Mouse (Mus musculus) liver, embryonic 14.5 days (tissue): ENCODE measurements at regions not wholly inside any gene's neighbourhood (a gene's known extent, or its start where the extent isn't known, plus 50 kb on each side); places are given as distances from the start of the nearest gene placed in this dataset.

Source experiments
- ATAC-seq: fragments of 200-750 bp; cut with Nextera tagmentation; 2 replicates; pipeline ENCODE4 v1.8.0; 2017; ENCODE audit warnings: moderate number of reproducible peaks, mild to moderate bottlenecking, moderate library complexity; ENCODE audit not compliant: insufficient read depth
- DNase-seq, 3 experiments: peaks; one replicate each; pipeline ENCODE4 v3.0.0-alpha.2; 2012 to 2013; ENCODE audit warnings: low read depth in 3 of 3, low spot score in 3 of 3
- H3K27ac ChIP-seq: fragments of 300-500 bp; sonication (generic); 2 replicates; pipeline ENCODE4 v1.5.1; 2014; ENCODE audit warnings: moderate library complexity, mild to moderate bottlenecking, control low read depth, inconsistent platforms
- H3K27me3 ChIP-seq: fragments of 300-500 bp; sonication (generic); 2 replicates; pipeline ENCODE4 v1.6.1; 2014; ENCODE audit warnings: mild to moderate bottlenecking, low read length, moderate library complexity; ENCODE audit not compliant: control insufficient read depth, insufficient read depth
- H3K36me3 ChIP-seq: fragments of 300-500 bp; sonication (generic); replicated peaks from 2 replicates; pipeline ENCODE4 v1.6.1; 2014; ENCODE audit warnings: low read depth; ENCODE audit not compliant: control insufficient read depth, insufficient read depth
- H3K4me1 ChIP-seq, 2 experiments: fragments of 200-500 bp in 1 of 2; fragments of 300-500 bp in 1 of 2; sonication (generic) in 1 of 2; replicated peaks; 2 replicates each; pipeline ENCODE4 v1.6.1; 2012 to 2014; ENCODE audit warnings: antibody characterized with exemption in 1 of 2, inconsistent platforms in 1 of 2, low read length in 1 of 2; ENCODE audit not compliant: control insufficient read depth in 2 of 2, insufficient read depth in 2 of 2
- H3K4me2 ChIP-seq: fragments of 300-500 bp; sonication (generic); 2 replicates; pipeline ENCODE4 v1.6.1; 2014; ENCODE audit warnings: low read depth, mild to moderate bottlenecking, control low read depth, moderate library complexity
- H3K4me3 ChIP-seq, 2 experiments: fragments of 200-500 bp in 1 of 2; fragments of 300-500 bp in 1 of 2; sonication (generic) in 1 of 2; 2 replicates each; pipeline ENCODE4 v1.5.1; 2012 to 2014; ENCODE audit warnings: low read depth in 2 of 2, low read length in 2 of 2, mild to moderate bottlenecking in 2 of 2, control low read depth in 1 of 2, inconsistent platforms in 1 of 2, moderate library complexity in 1 of 2; ENCODE audit not compliant: insufficient read depth in 1 of 2
- H3K9ac ChIP-seq: fragments of 300-500 bp; sonication (generic); replicated peaks from 2 replicates; pipeline ENCODE4 v1.6.1; 2014; ENCODE audit warnings: mild to moderate bottlenecking, control low read depth, moderate library complexity
- H3K9me3 ChIP-seq: fragments of 300-500 bp; sonication (generic); 2 replicates; pipeline ENCODE4 v1.6.1; 2016; ENCODE audit warnings: low read length, mixed read lengths; ENCODE audit not compliant: control insufficient read depth
- CTCF ChIP-seq: IDR thresholded peaks from 2 replicates; pipeline ENCODE4 v1.5.1; 2016; ENCODE audit warnings: antibody characterized with exemption, low read depth, control low read depth
- EP300 ChIP-seq: IDR thresholded peaks from 2 replicates; pipeline ENCODE4 v1.6.1; 2016; ENCODE audit warnings: antibody characterized with exemption, low read depth
- WGBS: fragments of 180-500 bp; shearing (Covaris S2); extraction: QIAGEN DNeasy Blood & Tissue Kit; methylation state at CpG from one replicate; pipeline ENCODE4 v1.1.7; 2014; ENCODE audit not compliant: insufficient replicate concordance; 5-methylcytosine and 5-hydroxymethylcytosine counted together

DNA sequence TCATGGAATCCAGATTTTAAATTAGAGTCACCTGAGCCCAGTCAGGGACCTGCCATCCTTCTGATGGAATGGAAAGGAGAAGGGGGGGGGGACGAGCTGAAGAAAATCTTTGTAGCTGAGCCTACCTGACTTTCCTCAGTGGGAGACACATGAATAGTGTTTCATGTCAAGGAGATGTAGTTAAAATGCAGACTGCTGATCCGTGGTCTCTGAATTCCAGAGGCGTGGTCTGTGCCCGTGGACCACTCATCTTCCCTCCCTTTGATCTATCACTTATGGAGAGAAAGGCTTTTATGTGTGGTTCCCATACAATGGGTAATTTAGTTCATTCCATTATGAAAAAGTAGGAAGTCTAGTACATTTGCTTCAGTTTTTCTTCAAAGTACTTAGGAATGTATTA, 176.6 kb upstream of the Arrdc4 start:
- H3K27me3 ChIP-seq = no peaks in the 10 kb centered on the region
- ATAC-seq (no peak), DNase-seq (no peak)
- no peaks in the 10 kb centered on the region for H3K9me3 ChIP-seq
- no peak overlapping the region for H3K4me2 ChIP-seq
- no peak for TF ChIP-seq CTCF
- TF ChIP-seq EP300 = no peak
- 64% methylated on average over 4 of the region's 4 CpGs for WGBS
- H3K4me3 ChIP-seq = no peak overlapping the region
- no peaks in the 10 kb centered on the region for H3K36me3 ChIP-seq
- H3K9ac ChIP-seq = no peak overlapping the region
- no peaks in the 10 kb centered on the region for H3K4me1 ChIP-seq
- no peak overlapping the region for H3K27ac ChIP-seq

DNA sequence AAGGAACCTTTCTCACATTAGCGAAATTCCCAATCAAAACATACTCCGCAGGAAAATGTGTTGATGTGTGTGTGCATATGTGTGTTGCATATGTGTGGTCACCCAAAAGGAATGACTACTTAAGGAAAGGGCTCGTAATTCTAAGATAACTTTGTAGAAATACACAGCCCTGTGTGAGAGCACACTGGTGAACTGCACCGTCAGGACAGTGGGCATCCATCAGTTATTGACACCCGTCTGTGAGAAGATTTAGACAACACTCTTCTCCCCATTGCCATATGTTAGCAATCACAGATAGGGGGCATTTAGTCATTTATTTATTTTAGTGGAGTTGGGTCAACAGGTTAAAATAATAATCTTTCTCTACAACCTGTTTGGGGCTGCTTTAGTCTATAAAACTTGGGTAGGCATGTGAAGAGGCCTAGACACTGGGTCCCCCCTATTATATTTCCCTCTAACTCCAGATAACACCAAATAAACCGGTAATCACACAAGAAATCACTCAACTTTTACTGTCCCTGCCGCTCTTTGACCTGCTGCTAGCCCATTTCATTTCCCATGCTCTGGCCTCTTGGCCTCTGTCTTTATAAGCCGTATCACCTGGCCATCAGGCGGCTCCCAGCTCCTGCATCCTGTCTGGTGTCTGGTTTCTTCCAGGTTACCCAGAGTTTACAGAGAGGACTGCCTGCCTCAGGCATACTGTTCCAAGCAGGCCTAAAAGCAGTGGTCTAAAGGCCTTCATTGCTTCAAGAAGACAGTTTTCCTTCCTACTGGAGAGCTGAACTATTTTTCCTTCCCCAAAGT, 169.8 kb upstream of the Arrdc4 start:
- Histone ChIP-seq H3K36me3 (no peaks in the 10 kb centered on the region), H3K9me3 (no peaks in the 10 kb centered on the region), H3K4me2 (no peak overlapping the region), H3K4me1 (0 out of 4 replicates have a peak, but pooled peaks cover 0 to 2% of the 10 kb centered on the region in 2 experiments), H3K27me3 (no peaks in the 10 kb centered on the region), H3K27ac (no peak overlapping the region), H3K9ac (no peak overlapping the region), H3K4me3 (no peak overlapping the region)
- DNase-seq (no peak), ATAC-seq (no peak)
- TF ChIP-seq CTCF = no peak
- TF ChIP-seq EP300 = no peak
- WGBS = 63% methylated on average over 9 of the region's 9 CpGs

DNA sequence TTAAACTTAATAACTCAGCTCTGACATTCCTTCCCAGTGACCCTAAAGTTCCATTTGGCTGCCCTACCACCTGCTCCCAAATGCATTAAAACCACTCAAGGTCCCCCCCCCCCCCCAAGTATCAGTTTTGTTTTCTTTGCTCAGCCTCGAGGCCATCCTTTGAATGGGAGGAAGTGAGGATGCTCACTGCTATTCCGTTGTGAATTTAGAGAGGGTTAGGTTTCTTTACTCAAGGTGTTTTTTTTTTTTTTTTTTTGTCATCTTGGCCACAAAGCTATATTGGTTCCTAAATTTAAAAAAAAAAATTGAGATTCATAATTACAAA, 168.8 kb upstream of the Arrdc4 start:
- Histone ChIP-seq H3K4me3 (no peak overlapping the region), H3K27ac (no peak overlapping the region), H3K9ac (no peak overlapping the region), H3K4me2 (no peak overlapping the region), H3K27me3 (no peaks in the 10 kb centered on the region), H3K9me3 (no peaks in the 10 kb centered on the region), H3K36me3 (no peaks in the 10 kb centered on the region), H3K4me1 (0 out of 4 replicates have a peak, but pooled peaks cover 0 to 2% of the 10 kb centered on the region in 2 experiments)
- TF ChIP-seq CTCF (no peak), EP300 (no peak)
- DNase-seq (no peak), ATAC-seq (no peak)
- 7% methylated on average over 2 of the region's 2 CpGs for WGBS

DNA sequence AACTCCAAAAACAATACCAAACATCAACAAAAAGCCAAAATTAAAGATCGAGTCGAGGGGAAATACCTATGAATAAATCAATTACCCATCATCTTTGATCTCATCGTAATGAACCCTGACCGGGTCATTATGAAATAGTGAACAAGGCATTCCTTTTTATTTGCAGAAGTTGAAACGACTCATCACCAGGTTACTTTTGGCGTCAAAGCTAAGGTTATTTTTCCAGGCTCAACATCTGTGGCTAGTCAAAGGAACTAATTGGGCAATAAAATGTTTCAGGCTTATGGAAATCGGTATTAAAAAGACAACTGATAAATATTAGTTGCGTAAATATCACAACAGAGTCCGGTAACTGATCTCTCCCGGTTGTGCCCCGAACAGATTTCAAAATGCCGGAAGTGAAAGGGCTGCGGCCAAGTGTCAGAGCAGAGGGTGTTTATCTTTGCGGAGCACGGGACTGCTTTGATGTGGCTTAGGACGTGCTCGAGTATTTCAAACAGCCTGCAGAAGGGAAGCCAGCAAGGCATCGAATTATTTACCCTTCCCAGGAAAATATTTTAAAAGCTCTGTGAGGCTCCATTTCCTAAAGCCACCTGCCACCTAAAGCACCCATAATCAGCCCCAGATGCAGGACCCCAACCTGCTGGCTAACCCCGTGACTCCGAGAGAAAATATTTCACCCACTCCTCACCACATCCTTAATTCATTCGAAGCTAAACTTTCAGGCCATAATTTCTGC, 168.3 kb upstream of the Arrdc4 start:
- Histone ChIP-seq H3K4me2 (no peak overlapping the region), H3K27me3 (no peaks in the 10 kb centered on the region), H3K36me3 (no peaks in the 10 kb centered on the region), H3K9me3 (no peaks in the 10 kb centered on the region), H3K9ac (no peak overlapping the region), H3K4me1 (0 out of 4 replicates have a peak, but pooled peaks cover 0 to 2% of the 10 kb centered on the region in 2 experiments), H3K4me3 (no peak overlapping the region), H3K27ac (no peak overlapping the region)
- ATAC-seq = no peak
- TF ChIP-seq CTCF (no peak), EP300 (no peak)
- DNase-seq = peak; percentile 3 to 11 (median 11)
- WGBS = 16% methylated on average over 21 of the region's 21 CpGs

DNA sequence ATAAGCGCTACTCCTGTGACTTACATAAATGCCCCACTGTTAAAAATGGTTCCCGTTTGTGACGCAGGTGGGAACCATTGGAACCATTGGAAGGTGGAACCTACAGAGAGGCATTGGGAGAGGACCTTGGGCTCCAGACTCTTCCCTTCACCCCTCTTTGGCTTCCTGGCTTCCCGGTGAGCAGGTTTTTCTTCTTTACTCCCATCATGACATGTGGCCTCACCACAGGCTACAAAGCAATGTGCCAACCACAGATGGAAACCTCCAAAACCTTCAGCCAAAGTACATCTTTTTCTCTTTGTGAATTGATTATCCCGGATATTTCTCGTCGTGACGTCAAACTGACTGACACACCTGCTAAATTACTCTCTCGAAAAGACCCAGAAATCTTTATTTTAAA, 166.9 kb upstream of the Arrdc4 start:
- no peak overlapping the region for H3K27ac ChIP-seq
- H3K27me3 ChIP-seq = no peaks in the 10 kb centered on the region
- ATAC-seq (no peak), DNase-seq (no peak)
- no peak overlapping the region for H3K4me3 ChIP-seq
- no peaks in the 10 kb centered on the region for H3K36me3 ChIP-seq
- no peaks in the 10 kb centered on the region for H3K9me3 ChIP-seq
- 0 out of 4 replicates have a peak, but pooled peaks cover 0 to 2% of the 10 kb centered on the region in 2 experiments for H3K4me1 ChIP-seq
- TF ChIP-seq CTCF (no peak), EP300 (no peak)
- no peak overlapping the region for H3K9ac ChIP-seq
- no peak overlapping the region for H3K4me2 ChIP-seq
- 74% methylated on average over 9 of the region's 9 CpGs for WGBS
